Mouse (Mus musculus) CD4-positive, CD25-positive, alpha-beta regulatory T cell, adult 2 months (primary cell): ENCODE data around the gene Stmnd1.
"Not testable (repeated sequence)": the region's sequence is repeated elsewhere in the genome, so short reads cannot be mapped to it uniquely, and the experiment has no call there.

Experiments used
- DNase-seq: peaks from one replicate; pipeline ENCODE4 v3.0.0-alpha.2; 2012; ENCODE audit warnings: low read depth, low spot score

Gene Stmnd1

DNA sequence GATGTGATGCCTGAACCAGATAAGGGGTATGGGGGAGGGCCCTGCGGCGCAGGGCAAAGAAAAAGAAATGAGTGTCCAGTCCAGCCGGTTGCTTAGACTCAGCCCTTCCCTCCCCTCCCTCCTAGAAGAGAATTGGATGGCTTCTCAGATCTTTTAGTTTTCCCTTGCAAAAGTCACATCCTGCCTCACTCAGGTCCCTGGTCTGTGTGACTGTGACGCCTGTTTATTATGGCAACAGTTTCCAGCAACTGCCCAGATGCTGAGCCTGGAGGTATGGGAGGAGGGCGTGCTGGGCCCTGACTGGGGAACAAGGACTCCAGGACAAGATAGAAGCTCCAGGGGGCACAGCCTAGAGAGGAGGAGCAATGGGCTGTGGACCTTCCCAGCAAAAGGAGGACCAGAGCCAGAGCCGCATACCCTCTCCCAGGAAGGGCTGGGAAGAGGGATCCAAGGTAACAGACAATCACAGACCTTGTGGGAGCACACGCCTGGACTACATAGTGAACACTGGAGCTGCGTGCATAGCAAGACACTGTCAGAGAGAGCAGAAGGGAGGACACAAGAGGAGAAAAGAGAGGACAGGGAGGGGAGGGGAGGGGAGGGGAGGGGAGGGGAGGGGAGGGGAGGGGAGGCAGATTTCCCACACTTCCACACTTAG is at the start of gene Stmnd1:
Stmnd1 (plus strand) TSS at position 269 of the 658 bp plus-strand sequence.
- no peak for DNase-seq

DNA sequence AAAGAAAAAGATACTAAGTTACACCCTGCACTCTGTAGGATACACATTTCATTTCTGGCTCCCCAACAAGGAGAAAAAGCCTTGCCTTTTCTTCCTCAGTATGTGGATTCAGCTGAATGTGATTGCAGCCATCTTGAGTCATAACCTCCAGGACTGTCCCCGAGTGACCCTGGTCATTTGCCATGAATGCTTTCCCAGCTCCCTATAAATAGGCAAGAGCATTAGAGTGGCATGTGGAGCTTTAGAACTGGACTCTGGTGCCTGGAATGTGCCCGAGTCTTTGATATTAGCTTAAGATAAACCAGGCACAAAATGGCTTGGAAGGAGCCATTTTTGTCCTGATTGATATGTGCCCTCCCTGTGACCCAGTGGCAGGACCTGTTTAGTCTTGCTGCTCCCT is 46.6 kb upstream of the Stmnd1 start:
- no peak for DNase-seq

DNA sequence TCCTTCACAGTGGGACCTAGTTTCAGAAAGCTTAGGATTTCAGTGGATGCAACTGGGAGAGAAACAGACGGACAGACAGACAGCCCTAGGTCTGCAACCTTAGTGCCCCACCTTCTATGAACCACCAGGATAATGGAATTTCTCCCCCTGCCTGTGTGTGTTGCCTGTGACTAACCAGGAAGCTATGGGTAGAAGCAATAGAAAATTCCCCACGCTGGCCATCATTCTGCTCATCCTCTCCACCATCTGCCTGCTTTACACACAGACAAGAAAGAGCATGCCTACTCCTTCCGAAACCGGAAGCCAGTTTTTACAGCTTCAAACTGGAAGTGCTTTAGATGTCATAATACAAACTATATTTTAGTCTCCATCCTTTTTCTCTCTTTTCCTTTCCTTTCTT is 46.0 kb upstream of the Stmnd1 start:
- no peak for DNase-seq

DNA sequence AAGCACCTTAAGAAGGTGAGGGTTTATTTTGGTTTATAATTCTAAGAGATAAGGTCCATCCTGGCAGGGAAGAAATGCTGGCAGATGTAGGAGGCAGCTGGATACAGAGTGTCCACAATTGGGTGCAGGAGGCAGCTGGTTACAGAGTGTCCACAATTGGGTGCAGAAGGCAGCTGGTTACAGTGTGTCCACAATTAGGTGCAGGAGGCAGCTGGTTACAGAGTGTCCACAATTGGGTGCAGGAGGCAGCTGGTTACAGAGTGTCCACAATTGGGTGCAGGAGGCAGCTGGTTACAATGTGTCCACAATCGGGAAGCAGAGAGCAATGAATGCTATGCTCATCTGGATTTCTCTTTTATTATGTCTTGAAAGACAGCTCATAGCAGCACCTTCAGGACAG is 44.8 kb upstream of the Stmnd1 start:
- not testable (repeated sequence) for DNase-seq

DNA sequence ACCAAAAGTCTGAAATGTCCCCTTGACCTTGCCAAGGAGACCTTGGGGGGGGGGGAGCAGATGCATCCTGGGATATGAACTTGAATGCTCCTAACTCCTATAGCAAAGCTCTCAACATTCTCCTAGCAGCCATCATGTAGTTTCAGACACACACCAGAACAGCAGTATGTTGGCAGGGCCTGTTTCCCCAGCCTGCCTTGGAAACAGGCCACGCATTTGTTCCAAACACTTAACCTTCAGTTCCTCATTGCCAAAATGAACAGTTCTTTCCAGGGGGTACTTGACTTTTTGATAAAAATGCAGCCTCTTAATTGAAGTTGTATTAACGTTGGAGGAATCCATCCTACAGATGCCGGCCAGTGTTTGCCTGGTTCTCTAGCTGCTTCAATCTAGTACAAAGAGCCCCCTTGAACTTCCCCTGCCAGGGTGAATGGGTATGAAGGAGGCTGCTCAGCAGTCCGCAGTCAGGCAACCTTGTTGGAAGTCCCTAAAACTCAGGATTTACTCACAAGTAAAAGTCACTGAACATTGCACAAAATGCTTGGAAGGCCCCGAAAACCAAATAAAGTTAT is 41.9 kb upstream of the Stmnd1 start:
- DNase-seq = no peak

DNA sequence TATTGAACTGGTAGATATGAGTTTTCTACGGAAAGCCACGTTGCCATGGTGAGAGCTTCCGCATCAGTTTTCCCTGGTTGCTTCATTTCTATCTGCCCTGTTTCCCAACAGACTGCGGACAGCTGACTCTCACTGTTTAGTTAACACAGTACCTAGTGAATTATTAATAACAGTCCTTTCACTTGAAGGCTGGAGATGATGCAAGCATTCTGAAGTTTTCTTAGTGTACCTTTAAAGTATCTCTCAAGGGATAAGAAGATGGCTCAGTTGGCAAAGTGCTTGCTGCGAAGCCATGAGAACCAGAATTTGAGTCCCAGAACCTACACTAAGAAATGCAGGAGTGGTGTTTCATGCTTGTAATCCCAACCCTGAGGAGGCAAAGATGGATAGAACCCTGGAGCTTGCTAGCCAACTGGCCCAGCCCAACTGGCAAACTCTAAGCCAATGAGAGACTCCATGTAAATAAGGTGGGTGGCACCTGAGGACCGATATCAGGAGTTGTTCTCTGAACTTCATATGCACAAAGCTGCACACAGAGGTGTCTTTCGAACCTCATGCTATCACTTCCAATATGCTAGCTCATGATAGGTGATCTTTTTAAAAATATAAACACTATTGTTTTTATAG is 35.7 kb upstream of the Stmnd1 start:
- no peak for DNase-seq

DNA sequence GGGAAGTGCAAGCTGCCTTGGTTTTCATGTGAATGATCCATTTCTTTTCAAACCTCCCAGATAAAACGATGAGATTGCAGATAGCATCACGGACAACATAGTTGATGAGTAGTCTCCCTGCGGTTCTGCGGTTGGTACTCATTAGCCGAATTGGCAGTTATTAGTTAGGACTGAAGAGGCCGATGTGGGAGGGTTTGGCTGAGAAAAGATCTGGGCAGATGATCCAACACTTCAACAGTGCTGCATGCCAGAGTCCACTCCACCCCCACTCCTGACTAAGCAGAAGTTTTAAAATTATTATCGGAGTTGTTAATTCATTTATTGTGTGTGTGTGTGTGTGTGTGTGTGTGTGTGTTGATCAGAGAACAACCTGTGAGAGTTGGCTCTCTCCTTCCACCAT is 34.7 kb upstream of the Stmnd1 start:
- DNase-seq = no peak

DNA sequence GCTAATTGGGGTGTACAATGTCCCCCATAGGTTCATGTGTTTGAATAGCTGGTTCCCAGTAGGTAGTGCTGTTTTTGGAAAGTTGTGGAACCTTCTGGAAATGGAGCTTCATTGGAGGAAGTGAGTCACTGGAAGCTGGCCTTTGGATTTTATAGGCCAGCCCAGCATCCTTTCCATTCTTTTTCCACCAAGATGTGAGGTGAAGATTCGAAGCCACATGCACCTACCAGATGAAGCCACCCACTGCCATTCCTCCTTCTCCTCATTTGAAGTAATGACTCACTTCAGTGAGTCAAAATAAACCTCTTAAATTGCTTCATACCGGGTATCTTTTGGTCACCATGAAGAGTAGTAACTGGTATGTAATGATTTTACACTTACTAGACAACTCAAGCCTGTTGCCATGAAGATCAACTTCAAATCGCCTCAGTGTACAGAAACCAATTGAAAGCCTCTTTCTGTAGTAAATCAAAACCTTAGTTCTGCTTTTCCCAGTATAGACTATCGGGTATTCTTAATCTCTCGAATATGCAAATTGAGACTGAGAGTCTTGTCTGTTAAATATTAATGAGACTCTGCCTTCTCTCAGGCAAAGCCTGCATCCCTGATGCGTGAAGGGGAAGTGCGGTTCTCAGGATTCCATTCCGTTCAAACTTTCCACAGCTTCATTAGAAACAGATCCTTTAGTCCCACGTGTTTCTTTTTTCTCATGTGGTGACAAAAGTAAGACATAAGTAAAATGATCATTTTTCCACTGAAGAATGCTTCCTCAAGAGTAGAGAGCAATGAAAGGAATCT is 31.9 kb upstream of the Stmnd1 start:
- no peak for DNase-seq

DNA sequence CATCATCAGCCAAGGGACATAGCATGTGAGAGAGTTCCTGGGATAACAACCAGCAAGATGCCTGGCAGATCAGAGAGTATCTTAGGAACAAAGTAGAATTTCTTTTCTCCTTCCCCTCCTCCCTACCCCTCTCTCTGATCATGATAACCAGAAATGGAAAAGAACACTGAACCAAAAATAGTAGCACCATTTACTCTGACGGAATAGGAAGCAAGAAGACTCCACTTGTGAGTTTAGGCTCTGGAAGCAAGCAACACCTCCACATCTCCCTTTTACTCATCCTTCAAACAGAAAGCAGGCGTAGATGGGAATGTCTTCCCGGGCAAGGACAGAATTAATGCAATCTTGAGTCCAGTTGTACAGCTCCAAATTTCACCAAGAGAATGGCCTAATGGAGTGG is 19.8 kb upstream of the Stmnd1 start:
- no peak for DNase-seq

DNA sequence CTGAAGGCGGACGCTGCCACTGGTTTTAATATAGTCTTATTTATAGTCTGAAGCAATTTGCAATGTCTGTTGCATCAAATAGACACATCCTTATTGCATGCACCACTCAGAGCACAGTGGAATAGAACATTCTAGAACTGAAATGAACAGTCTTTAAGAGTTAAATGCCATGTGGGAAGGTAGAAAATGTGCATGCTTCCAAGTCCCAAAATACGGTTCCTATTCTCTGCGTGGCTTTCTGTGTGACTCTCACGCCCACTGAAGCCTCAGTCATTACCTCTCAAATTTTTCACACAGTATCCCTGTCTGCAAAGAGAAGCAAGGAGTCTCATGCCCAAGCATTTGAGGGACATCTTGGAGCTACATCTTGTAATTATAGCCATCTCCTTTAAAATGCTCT is 19.4 kb upstream of the Stmnd1 start:
- DNase-seq = no peak

DNA sequence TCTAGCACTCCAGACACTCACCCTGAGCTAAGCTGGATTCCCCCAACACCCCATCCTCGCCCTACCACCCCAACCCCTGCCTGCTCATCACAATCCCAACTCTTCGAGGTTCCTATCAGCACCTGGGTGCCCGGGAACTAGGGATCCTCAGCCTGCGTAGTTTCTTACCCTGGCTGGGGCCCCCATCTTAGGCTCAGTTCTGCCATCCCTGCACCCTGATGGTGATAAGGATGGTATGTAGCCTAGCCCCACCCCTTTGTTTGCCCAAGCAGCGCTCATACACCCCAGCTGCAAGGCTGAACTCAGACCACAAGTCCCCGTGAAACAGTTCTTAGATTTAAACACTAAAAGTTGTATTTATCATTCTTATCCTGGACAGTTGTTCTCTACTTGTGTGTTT is 17.9 kb upstream of the Stmnd1 start:
- DNase-seq = no peak

DNA sequence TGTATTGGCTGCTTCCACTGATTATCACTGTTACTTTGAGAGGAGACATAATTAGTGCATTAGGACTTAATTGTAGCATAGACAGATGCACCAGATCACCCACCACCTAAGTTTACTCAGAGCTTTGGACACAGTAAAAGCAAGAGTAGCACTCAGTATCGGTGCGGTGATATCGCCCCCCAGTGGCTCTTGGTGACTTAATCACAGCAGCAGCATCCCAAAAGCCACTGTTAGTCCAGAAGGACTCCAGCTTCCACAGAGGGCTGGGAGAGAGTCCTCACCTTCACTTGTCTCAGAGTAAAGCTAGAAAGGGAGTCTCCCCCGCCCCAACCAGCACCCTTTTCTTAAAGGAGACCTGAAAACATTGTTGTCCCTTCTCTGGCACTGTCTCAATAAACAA is 15.7 kb upstream of the Stmnd1 start:
- peak; percentile 37 for DNase-seq

DNA sequence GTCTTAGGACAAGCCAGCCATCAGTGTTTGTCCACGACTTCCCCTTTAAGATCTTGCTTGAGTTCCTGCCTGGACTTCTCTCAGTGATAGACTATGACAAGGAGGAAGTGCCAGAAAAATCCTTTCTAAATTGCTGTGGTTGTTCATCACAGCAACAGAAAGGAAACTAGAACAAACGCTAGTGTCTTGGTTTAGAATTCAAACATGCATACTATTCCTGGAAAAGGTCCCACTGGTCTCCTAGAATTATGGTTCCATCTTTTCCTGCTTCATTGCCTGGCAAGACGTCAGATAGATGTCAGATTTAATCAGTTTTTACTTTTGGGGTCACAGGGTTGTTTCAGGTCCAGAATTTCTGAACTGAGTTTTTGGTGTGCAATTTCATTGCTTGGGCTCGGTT is 14.0 kb upstream of the Stmnd1 start:
- DNase-seq = no peak

DNA sequence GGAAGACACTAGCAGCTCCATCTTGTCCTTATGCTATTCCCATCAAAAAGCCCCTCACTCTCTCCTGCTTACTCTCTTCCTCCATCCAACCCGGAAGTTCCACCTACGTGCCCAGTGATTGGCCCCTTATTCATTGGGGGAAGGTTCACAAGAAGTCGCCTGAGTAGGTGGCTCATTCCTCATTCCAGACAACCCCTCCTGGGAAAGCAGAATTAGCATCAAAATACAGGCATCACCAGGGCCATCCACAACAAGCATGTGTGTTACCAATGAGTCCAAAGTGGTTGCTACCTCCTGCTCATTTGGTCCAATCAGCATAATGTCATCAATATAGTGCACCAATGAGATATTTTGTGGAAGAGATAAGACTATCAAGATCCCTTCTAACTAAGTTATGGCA is 12.3 kb upstream of the Stmnd1 start:
- DNase-seq = no peak

DNA sequence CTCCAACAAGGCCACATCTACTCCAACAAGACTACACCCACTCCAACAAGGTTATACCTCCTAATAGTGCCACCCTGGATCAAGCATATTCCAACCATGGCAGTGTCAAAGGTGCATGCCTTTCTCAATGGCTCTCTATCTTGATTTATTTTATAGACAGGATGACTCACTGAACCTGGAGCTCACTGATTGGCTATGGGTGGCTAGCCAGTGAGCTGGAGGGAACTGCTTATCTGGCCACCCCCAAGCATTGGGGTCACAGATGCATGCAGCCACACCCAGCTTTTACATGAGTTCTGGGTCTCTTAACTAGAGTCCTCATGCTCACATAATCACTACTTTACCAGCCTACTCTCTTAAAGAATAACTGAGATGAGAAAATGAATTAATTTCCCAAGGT is 5.7 kb upstream of the Stmnd1 start:
- DNase-seq = no peak

DNA sequence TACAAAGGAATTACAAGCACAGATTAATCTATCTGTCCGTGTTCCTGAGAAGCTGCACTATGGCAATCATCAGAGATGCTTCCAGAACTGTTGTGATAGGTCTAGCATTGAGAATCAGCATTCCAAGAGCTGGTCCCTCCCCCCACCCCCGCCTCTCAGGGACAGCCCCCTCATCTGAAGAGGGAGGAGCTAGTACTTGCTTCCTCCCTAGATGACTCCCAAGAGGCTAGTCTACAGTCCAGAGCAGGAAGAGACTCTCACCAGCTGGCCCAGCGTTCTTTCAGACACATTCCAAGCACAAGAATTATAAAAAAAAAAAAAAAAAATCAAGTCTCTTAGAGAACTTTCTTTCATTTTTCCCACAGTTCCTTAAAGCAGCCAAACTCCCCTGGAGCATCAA is 5.2 kb upstream of the Stmnd1 start:
- no peak for DNase-seq

DNA sequence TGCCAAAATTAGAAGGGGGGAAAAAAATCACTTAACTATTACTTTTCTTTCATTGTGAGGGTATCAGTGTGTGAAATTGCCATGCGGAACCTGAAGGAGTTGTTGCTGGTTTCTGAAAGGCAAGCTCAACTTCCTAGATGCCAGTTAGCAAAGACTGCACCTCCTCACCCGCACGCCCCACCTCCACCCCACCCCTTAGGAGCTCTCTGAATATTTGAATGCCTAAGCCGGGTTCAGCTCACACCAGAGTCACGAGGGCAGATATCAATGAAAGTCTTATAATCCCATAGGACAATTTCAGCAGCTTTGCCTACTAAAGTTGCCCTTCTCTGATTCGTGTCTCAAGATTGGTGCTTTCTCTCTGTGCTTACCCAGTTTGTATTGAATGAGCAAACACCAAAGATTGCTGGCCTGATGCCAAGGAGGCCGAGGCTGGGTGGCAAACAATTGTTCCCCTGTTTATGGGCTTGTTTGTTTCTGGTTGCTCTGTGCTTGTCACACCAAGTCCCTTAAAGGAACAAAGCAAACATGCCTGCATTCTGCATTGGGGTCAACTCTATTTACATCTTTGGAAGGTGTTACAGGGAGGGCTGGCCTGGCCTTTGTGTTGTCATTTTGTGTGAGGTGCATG is 4.6 kb upstream of the Stmnd1 start:
- no peak for DNase-seq

DNA sequence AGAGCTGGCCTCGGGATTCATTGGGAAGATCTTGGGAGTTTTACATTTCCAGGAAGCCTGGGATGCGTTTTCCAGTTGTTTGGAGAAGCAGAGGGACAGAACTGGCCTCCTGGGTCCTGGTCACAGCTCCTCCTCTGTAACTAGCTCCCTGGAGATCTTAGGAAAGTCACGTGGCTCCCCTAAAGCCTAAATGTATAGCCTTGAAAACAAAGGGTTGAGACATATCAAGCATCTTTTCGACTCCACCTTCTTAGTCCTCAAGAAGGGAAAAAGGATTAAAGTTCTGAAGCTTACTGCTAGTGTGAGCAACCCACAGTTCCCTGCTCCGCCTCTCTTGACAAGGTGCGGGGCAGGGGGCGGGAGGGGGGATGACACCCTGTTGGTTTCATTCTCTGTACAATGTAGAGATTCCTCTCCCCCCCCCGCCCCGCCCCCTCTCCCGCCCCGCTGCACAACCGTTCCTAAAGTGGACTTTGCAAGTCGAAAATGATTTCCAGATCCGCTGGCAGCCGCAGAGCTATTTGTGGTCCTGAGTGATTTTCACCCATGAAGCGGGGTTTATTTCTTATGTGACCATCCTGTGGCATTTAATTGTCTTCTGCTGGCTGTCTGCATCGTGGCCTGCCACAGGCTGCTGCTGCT is 589 bp upstream of the Stmnd1 start:
- no peak for DNase-seq

DNA sequence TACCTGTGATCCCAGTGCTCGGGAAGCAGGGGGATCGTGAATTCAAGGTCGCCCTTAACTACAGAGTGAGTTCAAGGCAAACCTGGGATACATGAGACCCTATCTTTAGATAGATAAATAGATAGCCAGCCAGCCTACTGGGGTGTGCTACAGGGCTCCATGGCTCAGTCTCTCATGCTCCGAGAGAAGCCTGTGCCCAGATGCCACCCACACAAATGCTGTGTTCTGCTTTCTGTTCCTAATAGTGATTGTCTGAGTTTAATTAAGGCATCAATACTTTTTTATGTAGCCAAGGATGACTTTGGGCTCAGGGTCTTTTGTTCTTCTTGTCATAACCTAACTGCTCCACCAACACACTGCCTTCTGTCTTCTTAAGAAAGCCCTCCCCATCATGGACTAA is 2.2 kb downstream of the Stmnd1 start:
- DNase-seq = no peak

DNA sequence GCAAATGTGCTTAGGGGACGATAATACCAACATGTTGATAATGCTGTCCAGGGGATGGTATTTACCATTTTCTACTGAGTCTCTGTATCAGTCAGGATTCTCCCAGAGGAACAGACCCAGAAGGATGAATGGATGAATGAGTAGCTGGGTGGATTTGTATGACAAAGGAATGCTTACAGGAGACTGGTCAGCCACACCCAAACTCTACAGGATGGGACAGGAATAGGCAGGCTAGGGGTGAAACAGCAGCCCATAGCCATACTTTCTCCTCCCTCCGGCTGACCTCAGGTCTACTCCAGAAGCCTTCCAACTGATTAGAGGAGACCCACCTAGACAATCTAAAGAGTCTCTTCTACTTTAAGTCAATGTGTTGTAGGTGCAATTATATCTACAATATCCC is 9.0 kb downstream of the Stmnd1 start:
- no peak for DNase-seq

DNA sequence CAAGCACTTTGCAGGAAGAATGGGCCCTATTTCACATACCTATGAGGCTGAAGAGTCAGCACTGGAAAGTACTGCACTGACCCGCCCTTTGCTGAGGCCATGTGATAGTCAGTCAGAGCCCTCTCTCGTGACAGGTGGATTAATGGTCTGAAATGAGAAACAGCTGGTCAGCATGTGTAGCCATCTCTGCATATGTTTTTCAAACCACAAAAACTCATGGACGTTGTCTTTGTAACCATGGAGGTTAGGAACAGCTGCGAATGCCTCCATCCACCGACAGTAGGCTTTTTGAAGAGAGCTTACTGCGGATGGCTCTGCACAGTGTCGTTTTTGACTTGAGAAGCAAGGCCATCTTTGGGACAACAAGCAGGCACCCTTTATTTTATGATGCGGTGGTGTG is 14.3 kb downstream of the Stmnd1 start:
- no peak for DNase-seq

DNA sequence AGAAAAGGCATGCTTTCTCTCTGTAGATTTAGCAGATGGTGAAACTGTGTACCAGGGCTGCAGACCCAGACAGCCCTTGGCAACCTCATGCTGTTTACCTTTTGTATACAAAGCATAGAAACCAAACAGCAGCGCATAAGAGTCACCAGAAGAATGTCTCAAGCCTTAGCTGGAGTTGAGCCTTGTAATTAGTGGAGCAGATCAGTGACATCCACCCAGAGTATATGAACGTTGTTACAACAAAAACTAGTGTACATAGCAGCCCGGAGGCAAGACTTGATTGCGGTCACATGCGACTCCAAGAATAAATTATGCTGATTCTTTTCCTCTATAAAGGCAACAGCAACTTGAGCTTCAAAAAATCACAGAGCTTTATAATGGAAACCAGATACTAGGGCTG is 14.9 kb downstream of the Stmnd1 start:
- DNase-seq = no peak
